Mouse (Mus musculus): ENCODE data around the gene Gm853.

DNA sequence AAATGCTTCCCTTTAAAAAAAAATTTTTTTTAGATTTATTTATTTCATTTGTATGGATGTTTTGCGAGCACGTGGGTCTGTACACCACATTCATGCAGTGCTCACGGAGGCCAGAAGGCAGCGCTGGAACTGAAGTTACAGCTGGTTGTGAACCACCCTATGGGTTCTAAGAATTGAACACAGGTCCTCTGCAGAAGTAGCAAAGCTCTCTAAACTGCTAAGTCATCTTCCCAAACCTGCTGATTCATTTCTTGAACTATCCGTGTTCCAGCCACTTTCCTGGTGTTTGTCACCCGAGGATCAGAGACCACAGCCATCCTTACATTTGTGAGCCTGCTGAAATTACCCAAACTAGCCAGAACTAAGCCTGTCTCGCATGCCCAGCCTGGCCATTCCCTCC lies 9.8 kb downstream of the Gm853 start:
- TF ChIP-seq CTCF (IDR thresholded peaks at IDR 0.05; ENCODE audit: extremely low read depth, insufficient read depth, low read length) (no peak), POLR2A (IDR thresholded peaks at IDR 0.05; ENCODE audit: extremely low read depth, insufficient read depth, low read length) (no peak)
